Mouse (Mus musculus) duodenum, adult 2 months (tissue): ENCODE measurements around the gene Ppm1b. TPM values are rescaled to one million over a fixed set of nuclear protein-coding genes. Genes with fewer than 3 reads are reported as not detected.

Source experiments
- polyA plus RNA-seq: library from polyadenylated mRNA; depleted of rRNA; stranded (reverse); fragments of >200 nt; gene quantifications from 2 replicates; pipeline ENCODE4 v1.2.3, GENCODE M21; 2012; ENCODE audit warnings: low replicate concordance; rRNA removed

Ppm1b gene
- polyA plus RNA-seq = 9.3 and 10.1 TPM in 2 replicates

DNA sequence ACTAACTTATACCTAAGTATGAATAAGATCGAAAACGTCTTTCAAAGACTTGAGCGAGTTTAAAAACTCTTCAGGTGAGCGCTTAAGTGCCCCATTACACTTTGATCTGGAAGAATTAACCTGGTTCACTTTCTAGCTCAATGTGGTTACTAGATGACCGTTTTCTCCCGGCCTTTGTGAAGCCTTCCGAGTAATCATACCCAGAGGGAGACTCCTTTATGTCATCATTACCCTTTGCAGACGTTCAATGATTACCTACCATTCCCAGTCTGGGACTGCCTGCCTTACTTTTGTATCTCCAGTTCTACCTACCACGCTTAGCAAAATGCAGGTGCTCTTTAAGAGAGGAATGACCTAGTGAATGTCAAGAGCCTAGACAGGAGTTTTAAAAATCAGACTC, at the start of gene Ppm1b:
Gene Ppm1b, plus strand, starts transcription at position 301 of the 400 bp plus-strand sequence.

DNA sequence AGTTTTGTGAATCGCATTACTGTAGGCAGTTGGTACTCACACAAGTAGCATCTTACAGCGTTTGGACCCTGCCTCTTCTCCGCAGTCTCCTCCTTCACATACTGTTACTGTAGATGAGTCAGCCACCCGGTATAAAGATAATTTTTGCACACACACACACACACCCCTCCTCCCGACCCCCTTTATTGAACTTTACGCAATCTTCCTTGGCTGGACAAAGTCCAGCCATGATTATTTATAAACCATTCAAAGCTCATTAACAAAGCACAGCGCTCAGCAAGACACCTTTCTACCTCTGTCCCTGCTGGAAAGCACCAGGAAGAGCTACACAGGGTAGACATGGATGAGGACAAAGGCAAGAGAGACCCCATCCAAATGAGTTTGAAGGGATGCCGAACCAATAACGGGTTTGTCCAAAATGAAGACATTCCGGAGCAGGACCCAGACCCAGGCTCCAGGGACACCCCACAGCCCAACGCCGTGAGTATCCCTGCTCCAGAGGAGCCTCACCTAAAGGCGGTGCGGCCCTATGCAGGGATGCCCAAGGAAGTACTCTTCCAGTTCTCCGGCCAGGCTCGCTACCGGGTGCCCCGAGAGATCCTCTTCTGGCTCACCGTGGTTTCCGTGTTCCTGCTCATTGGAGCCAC, 71.7 kb downstream of the Ppm1b start, which contains the start of gene Slc3a1:
Gene Slc3a1, plus strand, starts transcription at position 284 of the 647 bp plus-strand sequence.

Other genes starting within 250 kb of the Ppm1b start
- 4.0 and 9.9 TPM in 2 replicates for gene Lrpprc, start 166.0 kb upstream of the Ppm1b start, polyA plus RNA-seq
- gene Slc3a1, start 71.6 kb downstream of the Ppm1b start, polyA plus RNA-seq = 22.8 and 70.1 TPM in 2 replicates
- gene Prepl, start 133.5 kb downstream of the Ppm1b start, polyA plus RNA-seq = 1.7 and 2.9 TPM in 2 replicates
- 4.7 and 4.9 TPM in 2 replicates for gene Camkmt, start 133.8 kb downstream of the Ppm1b start, polyA plus RNA-seq